Comparison of ENCODE assay signal across 8 mouse cellular contexts in genomic region chr3:69005338-69006245, GRCm38 (mm10). TPM values are rescaled to one million over a fixed set of nuclear protein-coding genes. Genes with fewer than 3 reads are reported as not detected.
DNase-seq lines count a peak whose midpoint lies in the region; ATAC-seq and TF ChIP-seq lines count a peak whose summit lies in the region.

No protein-coding gene starts in this region.

- peaks cover 43% of the 10 kb centered on the region for H3K79me2 ChIP-seq in MEL (ENCODE audit: control insufficient read depth, insufficient read depth, low read length, poor library complexity)

- H3K9me3 ChIP-seq in MEL (replicated peaks; ENCODE audit: insufficient read depth, low read length) = no peaks in the 10 kb centered on the region
- no peaks in the 10 kb centered on the region for H3K9me3 ChIP-seq in forebrain, embryonic 15.5 days

- H3K36me3 ChIP-seq in MEL (ENCODE audit: control insufficient read depth in 1 of 2, insufficient read depth in 2 of 2, low read length in 2 of 2) = peaks cover 24 to 25% of the 10 kb centered on the region in 2 experiments
- H3K36me3 ChIP-seq in forebrain, embryonic 15.5 days = no peaks in the 10 kb centered on the region

- TF ChIP-seq POLR2A in MEL (IDR thresholded peaks at IDR 0.05; ENCODE audit: control insufficient read depth in 1 of 2, insufficient read depth in 1 of 2, low read depth in 1 of 2, low read length in 2 of 2, poor library complexity in 1 of 2) = no peak

- peak overlapping the region; percentile 85 for H3K27ac ChIP-seq in MEL (ENCODE audit: control insufficient read depth, low read depth, low read length)
- H3K27ac ChIP-seq in forebrain, embryonic 15.5 days (replicated peaks) = peak overlapping the region; percentile 87

- H3K9ac ChIP-seq in MEL (ENCODE audit: control insufficient read depth, low read depth, low read length, poor library complexity, severe bottlenecking) = peak overlapping the region; percentile 91
- peak overlapping the region; percentile 78 for H3K9ac ChIP-seq in forebrain, embryonic 15.5 days (replicated peaks)

- peak; percentile 69 for ATAC-seq in forebrain, embryonic 15.5 days (replicated peaks)

- H3K27me3 ChIP-seq in MEL (ENCODE audit: control insufficient read depth in 1 of 2, insufficient read depth in 2 of 2, low read length in 2 of 2) = no peaks in the 10 kb centered on the region
- H3K27me3 ChIP-seq in forebrain, embryonic 15.5 days = no peaks in the 10 kb centered on the region

- TF ChIP-seq CTCF in MEL (IDR thresholded peaks at IDR 0.05 in 2 of 3, conservative IDR thresholded peaks at IDR 0.05 in 1 of 3; ENCODE audit: control insufficient read depth in 1 of 3, insufficient read depth in 1 of 3, low read depth in 2 of 3, low read length in 3 of 3, poor library complexity in 1 of 3, severe bottlenecking in 1 of 3) = no peak

- DNase-seq in MEL (ENCODE audit: low read depth, low spot score) = peak; percentile 66
- peak; percentile 42 to 49 for DNase-seq in cerebellum, adult 18-20 months
- peak; percentile 75 for DNase-seq in heart, postnatal 4 days
- DNase-seq in layer of hippocampus, adult 9-11 months = peak; percentile 32
- DNase-seq in lung, postnatal 25 days (ENCODE audit: low spot score) = peak; percentile 41
- DNase-seq in ovary, postnatal 36 days (ENCODE audit: low spot score) = peak; percentile 64
- peak; percentile 66 to 72 for DNase-seq in thymus, postnatal 36 days

- no peak for TF ChIP-seq RAD21 in MEL (IDR thresholded peaks at IDR 0.05; ENCODE audit: low read depth, low read length)

- no peak for TF ChIP-seq EP300 in MEL (IDR thresholded peaks at IDR 0.05; ENCODE audit: low read depth in 1 of 2, low read length in 2 of 2)

- peaks cover 2 to 23% of the 10 kb centered on the region in 2 experiments; a peak in 2 of 4 replicates for H3K4me1 ChIP-seq in MEL (ENCODE audit: control insufficient read depth in 1 of 2, insufficient read depth in 2 of 2, low read length in 2 of 2)
- peaks cover 24% of the 10 kb centered on the region for H3K4me1 ChIP-seq in forebrain, embryonic 15.5 days

- H3K4me2 ChIP-seq in forebrain, embryonic 15.5 days (replicated peaks) = peak overlapping the region; percentile 91

- under 1% methylated on average over 72 of the region's 72 CpGs for WGBS in forebrain, embryonic 15.5 days

- H3K4me3 ChIP-seq in MEL (ENCODE audit: control insufficient read depth in 1 of 2, insufficient read depth in 1 of 2, low read depth in 2 of 2, low read length in 2 of 2) = peak overlapping the region; percentile 81 to 95
- H3K4me3 ChIP-seq in forebrain, embryonic 15.5 days = peak overlapping the region; percentile 71

TF ChIP-seq in MEL, 35 proteins besides CTCF, POLR2A, EP300 and RAD21:
- no peak for TF ChIP-seq MEF2A (IDR thresholded peaks at IDR 0.05; ENCODE audit: extremely low read depth, insufficient replicate concordance, low read depth, low read length, poor library complexity, severe bottlenecking)
- peak; percentile 48; the same call in 1 of the 2 replicates for TF ChIP-seq MXI1 (IDR thresholded peaks at IDR 0.05; ENCODE audit: low read depth, low read length)

RNA-seq across cellular contexts. Expression of gene Smc4, which starts 1.1 kb away (rescaled TPM):
- 75.9 and 86.7 TPM in 2 replicates for total RNA-seq in MEL (2012; rRNA removed)
- polyA plus RNA-seq in MEL (2012; ENCODE audit: insufficient read depth in 1 of 2, insufficient read length in 2 of 2, low read depth in 1 of 2, low replicate concordance in 2 of 2, missing spikeins in 1 of 2) = 1,000 to 10,000 TPM in 1 of 2 experiments, 10 to 100 TPM in 1; 88.7 to 1,112 TPM
- polyA plus RNA-seq in forebrain, embryonic 15.5 days (2015; fragmentation: Nextera tagmentation; extraction: Ambion mirVana) = 102 and 106 TPM in 2 replicates
- total RNA-seq in heart, postnatal 4 days (2021) = 100 to 1,000 TPM in 1 of 2 experiments, 10 to 100 TPM in 1; 93.9 to 109 TPM

RNA-seq across cellular contexts. Expression of gene Ift80, which starts 1.2 kb away (rescaled TPM):
- 4.6 and 6.3 TPM in 2 replicates for total RNA-seq in MEL (2012; rRNA removed)
- 1 to 10 TPM in 1 of 2 experiments, not detected in 1; 8.4 TPM for polyA plus RNA-seq in MEL (2012; ENCODE audit: insufficient read depth in 1 of 2, insufficient read length in 2 of 2, low read depth in 1 of 2, low replicate concordance in 2 of 2, missing spikeins in 1 of 2)
- 10.9 and 11.7 TPM in 2 replicates for polyA plus RNA-seq in forebrain, embryonic 15.5 days (2015; fragmentation: Nextera tagmentation; extraction: Ambion mirVana)
- 10 to 100 TPM in 1 of 2 experiments, 1 to 10 TPM in 1; 8.4 to 11.6 TPM for total RNA-seq in heart, postnatal 4 days (2021)

RNA-seq across cellular contexts. Expression of gene Trim59, which starts 39.0 kb away (rescaled TPM):
- total RNA-seq in MEL (2012; rRNA removed) = 11.3 and 14.8 TPM in 2 replicates
- polyA plus RNA-seq in MEL (2012; ENCODE audit: insufficient read depth in 1 of 2, insufficient read length in 2 of 2, low read depth in 1 of 2, low replicate concordance in 2 of 2, missing spikeins in 1 of 2) = 10 to 100 TPM in 1 of 2 experiments, not detected in 1; 17.4 TPM
- 85.1 and 85.4 TPM in 2 replicates for polyA plus RNA-seq in forebrain, embryonic 15.5 days (2015; fragmentation: Nextera tagmentation; extraction: Ambion mirVana)
- total RNA-seq in heart, postnatal 4 days (2021) = 10 to 100 TPM; 31.4 to 35.3 TPM

Comparison
In these comparisons a context has a peak if more than half of its experiments do, and no peak if none do; other contexts are left out.
1. Peak in every context shown above with its lines: DNase-seq, ATAC-seq, H3K4me3 ChIP-seq and H3K27ac ChIP-seq.